Mouse (Mus musculus): ENCODE data around the gene Clrn3. TPM values are rescaled to one million over a fixed set of nuclear protein-coding genes. Genes with fewer than 3 reads are reported as not detected.
"Not testable (repeated sequence)": the region's sequence is repeated elsewhere in the genome, so short reads cannot be mapped to it uniquely, and the experiment has no call there.

The Clrn3 gene
- total RNA-seq, 2 experiments from 2014 or later = not detected

DNA sequence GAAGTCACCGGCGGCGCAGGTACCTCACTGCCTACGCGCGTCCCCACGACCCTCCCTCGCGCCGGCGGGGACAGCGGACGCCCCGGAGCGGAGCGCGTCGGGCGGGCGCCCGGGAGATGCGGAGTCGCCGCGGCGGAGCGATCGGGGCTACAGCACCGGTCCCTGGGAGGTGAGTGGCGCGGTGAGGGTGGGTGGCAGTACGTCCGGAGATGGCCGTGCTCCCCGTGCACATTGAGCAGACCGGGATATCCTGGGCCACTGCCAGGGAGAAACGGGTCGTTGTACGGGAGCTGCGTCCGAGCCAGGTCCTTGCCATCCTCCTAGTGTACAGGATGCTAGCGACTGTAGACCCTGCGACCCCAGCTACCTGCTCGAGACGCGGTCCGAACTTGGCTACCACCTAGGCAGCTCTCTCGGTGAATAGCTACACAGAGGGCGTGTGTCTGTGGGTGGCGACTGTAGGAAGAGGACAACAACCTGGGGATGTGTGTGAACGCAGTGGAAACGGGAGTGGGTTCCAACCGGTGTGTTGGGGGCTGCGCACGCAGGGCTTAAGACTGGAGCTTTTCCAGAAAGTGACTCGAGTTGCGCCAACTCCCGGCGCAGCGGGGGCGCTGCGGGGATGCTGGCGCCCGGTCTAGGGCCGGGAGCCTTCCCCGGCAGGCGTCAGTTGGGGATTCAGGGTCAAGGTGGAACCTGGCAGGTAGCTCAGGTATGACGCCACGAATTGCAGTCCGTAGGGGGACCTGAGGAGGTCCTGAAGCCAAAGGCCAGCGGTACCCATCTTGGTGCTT, 9.7 kb upstream of the Clrn3 start:
- peak; percentile 51 to 52 for DNase-seq (ENCODE audit: low spot score in 2 of 2)

DNA sequence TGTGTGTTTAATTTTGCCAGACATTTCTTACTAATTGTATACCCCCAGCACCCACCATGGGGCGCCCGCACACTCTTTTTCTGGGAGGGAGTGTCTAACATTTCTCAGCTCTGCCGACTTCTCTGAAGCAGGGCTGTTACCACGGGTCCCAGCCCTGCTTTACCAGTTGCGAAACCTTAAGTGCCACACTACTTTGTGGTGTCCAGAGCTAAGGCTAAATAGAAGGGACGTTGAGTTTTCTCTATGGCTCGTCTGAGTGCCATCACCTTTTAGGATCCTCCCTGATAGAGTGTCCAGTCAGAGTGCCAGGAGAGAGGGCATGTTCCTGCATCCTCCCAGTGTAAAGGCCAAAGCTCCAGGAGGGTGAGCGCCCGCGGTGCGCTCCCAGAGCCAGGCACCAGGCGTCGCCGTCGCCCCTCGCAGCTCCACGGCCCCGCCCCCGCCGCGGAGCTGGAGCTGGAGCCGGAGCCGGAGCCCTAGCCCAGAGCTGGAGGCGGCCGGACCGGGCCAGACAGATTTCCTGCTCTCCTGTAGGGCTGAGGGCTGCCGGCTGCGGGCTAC, 9.0 kb upstream of the Clrn3 start, which contains the start of gene Ptpre:
Ptpre (plus strand) TSS at position 141 of the 561 bp plus-strand sequence.
- DNase-seq (ENCODE audit: low spot score in 2 of 2) = peak; percentile 85 to 88
- intact Hi-C loops (cut with DNase I) = loop anchor here (2.0 to 5.0 kb wide), 2 partner anchors 95 to 131 kb away; no protein-coding TSS in a partner anchor

More for the DNA sequence above, 9.7 kb upstream of the Clrn3 start:
- intact Hi-C loops (cut with DNase I) = loop anchor here (2.0 to 5.0 kb wide), 2 partner anchors 94 to 131 kb away; no protein-coding TSS in a partner anchor

DNA sequence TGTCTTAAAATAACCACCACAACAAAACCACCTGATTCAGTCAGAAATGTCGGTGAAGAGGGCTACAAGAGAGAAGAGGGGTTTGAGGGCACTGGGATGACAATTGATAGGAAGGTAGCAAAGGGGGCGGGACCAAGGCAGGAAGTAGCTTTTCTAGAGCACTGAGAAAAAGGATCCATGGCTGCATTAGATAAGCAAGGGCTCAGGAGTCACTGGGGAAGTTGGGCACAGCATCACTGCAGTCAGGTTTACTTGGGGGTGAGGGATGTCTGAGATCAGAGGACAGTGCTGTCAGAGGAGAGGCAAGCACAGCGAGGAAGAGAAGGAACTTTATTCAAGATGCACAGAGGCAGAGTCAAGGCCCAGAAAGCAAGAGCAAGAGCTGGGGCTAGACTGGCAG, 7.5 kb upstream of the Clrn3 start:
- intact Hi-C loops (cut with DNase I) = loop anchor here (2.0 to 5.0 kb wide), 2 partner anchors 96 to 133 kb away; no protein-coding TSS in a partner anchor
- no peak for DNase-seq (ENCODE audit: low spot score in 2 of 2)

DNA sequence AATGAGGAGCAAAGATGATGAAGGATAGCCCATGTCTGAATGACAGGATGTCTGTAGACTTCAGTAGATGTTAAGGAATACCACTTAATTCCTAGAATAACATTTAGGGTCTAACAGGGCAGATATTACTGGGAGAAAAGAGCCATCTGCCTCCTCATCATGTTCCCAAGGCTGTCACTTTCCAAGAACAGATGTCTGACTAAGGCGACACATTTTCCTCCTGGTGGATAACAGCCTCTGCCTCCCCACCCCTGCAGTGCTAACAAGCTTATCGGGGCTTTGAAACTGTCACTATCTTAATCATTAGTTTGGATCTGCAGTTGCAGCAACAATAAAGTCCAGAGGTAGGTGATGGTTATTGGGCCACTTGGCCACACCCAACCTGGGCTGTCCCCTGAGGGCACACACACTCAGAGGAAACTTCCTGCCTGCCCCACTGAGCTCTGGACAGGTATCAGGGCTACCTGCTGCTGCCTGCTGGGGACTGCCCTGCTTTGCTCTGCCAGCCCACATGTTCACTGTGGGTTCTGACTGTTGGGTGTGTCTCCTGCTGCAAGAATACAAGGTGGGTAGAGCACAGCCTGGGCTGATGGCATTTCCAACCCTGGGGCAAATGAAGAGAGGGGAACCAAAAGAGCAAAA, 6.2 kb upstream of the Clrn3 start:
- intact Hi-C loops (cut with DNase I) = loop anchor here (5.0 kb wide), 1 partner anchor 98 kb away; no protein-coding TSS in a partner anchor
- no peak for DNase-seq (ENCODE audit: low spot score in 2 of 2)

DNA sequence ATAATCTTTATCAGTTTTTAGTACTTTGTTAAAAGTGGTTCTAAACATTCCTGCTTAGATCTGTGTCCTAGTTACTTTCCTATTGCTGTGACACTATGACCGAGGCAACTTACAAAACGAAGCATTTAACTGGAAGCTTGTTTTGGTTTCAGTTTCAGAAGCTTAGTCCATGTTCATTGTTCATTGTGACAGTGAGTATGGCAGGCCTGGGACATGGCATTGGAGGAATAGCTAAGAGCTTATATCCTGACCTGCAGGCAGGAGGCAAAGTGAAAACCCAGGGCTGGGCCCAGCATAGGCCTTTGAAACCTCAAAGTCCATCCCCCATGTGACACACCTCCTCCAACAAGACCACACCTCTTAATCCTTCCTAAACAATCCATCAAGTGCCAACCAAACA, 614 bp upstream of the Clrn3 start:
- intact Hi-C loops (cut with DNase I) = no loop called here
- no peak for DNase-seq (ENCODE audit: low spot score in 2 of 2)

DNA sequence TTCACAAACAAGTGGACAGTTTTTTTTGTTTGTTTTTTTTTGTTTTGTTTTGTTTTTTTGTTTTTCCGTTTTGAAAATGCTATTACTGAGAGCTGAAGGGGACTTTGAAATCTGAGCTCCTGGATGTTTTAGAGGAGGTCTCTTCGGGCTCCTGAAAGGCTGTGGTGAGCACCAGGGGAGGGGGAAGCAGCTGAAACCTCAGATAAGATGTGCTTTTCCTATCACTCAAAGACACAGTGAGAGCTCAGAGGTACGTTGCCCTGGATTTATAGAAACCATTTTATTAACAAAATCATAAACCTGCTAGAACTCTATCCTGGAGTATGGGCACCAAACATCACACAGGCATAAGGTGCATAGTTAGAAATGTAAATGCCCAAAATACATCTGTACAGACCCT, 1.3 kb downstream of the Clrn3 start:
- DNase-seq (ENCODE audit: low spot score in 2 of 2) = no peak
- intact Hi-C loops (cut with DNase I) = no loop called here

DNA sequence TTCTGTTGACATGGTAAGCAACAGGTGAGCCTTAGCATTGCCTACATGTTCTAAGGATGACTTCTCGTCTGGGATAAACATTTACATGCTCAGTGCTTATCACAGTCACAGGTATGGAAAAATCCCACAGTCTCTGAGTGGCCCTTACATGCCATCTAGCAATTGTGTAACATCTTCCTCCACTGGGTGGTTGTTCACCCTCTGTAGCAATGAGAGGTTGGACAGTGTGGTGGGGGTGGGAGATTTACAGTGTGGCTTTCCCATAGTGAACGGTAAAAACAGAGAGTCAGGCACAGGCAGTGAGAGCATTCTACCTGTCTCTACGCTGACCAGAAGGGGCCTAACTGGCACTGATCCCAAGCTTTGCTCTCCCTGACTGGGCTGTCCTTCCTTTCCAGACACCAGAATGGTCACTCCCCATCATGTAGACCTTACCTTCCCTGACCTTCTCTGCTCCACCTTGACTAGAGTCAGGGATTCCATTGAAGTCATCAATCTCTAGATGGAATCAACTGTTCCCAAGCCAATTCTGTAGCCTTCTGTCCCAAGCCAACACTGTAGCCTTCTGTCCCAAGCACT, 1.8 kb downstream of the Clrn3 start:
- no peak for DNase-seq (ENCODE audit: low spot score in 2 of 2)

DNA sequence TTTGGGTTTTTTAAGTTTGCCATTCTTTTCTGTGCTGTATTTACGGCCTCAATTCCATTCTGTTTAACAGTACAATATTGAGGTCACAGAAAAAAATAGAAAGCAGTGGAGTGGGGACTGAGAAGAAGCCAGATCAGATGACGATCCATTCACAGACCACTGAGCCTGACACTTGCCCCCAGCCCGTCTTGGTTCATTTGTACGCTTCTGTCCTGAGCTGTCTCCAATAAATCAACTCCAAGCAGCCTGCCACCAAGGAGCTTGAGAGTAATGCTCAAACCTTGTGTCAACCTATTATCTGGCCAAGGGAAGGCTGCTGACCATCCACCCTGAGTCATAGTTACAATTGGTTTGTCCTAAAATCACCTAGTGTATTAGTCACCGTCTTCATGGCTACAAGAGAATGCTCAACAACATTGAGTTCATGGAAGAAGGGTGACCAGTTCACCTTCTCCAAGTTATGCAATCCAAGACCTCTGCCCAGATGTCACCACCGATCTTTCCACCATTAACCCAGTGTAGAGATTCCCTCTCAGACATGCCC, 4.0 kb downstream of the Clrn3 start:
- intact Hi-C loops (cut with DNase I) = no loop called here
- DNase-seq (ENCODE audit: low spot score in 2 of 2) = no peak

More for the DNA sequence above, 1.8 kb downstream of the Clrn3 start:
- intact Hi-C loops (cut with DNase I) = no loop called here

DNA sequence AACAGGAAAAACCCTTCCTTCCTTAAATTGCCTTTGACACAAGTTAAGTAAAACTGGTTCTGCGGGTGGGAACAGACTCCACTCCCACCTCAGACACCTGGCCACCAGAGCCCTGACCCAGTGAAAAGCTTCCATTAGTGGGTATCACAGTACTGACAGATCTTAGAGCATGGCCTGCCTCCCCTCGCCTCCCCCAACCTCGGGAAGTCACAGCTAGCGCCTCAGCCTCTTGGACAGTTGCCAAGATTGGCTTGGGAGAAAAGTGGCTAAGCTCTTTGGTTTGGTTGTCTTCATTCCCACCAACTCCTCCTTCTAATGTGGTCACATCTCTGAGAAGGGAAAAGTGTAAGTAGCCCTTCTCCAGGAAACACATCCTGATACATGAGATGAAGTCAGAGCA, 4.5 kb downstream of the Clrn3 start:
- intact Hi-C loops (cut with DNase I) = no loop called here
- no peak for DNase-seq (ENCODE audit: low spot score in 2 of 2)

DNA sequence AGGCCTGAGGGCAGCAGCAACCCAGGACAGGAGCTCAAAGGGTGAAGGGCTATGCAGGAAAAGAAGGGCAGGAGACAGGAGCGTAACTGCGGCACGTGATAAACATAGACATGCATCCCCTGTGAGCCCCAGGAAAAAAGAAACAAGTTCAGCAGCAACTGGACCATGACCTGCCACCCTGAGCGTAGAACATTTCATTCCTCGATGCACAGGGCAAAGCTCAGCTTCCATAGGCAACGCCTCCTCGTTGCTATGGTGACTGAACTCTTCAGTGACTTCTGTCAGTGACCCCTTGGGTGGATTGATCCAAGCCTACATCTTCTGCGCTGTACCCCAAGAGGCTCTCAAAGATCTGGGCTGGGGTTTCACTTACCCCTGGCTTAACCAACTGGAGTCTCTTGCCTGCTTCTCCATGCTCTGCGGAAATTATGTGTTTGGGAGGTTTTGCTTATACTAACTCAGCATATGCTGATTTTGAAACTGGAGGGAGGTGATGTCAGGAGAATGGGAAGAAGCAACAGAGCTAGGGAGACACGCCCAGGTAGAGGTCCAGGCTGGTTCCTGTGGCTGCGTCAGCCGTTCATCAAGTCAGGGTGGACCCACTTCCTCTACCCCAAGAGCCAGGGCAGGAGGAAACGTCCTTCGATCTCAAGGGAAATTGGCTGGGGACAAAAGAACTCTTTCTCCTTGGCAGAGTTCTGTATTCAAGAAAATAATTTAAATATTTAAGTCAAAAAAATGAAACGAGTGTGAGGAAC, 6.5 kb downstream of the Clrn3 start:
- no peak for DNase-seq (ENCODE audit: low spot score in 2 of 2)
- intact Hi-C loops (cut with DNase I) = no loop called here

DNA sequence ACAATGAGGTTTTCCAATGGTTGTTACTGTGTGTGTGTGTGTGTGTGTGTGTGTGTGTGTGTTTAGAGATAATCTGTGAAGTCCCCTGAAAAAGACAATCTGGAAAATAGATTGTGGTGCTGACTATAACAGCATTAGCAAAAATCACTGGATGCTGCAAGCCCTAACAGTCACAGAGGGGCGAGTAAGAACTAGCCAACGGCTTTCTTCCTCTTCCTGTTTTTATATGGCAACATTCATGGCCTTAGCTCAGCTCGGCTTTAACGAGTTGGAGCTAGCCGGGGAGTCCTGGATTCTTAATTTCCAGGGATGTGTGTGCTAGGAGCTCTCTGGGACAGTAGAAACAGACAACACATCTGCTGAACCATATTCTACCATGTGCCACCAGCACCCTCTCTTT, 8.2 kb downstream of the Clrn3 start:
- DNase-seq (ENCODE audit: low spot score in 2 of 2) = no peak
- intact Hi-C loops (cut with DNase I) = no loop called here

DNA sequence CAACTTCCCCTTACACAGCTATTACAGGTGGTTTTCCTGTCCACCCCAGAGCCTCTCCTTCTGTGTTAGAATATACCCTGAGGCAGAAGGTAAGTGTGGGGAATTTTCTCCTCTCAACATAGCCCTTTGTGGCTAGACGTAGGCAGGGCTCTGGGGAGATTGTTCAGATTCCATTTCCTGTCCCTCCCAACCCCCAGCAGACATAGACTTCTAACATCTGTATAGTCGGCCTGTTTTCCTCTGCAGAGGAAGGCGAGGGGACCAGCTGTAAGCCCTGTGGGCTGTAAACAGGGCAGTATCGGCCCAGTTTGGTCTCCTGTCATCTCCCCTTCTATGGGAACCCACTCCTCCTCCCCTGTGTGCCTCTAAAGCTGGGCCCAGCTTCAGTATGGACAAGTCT, 11.3 kb downstream of the Clrn3 start:
- DNase-seq (ENCODE audit: low spot score in 2 of 2) = no peak
- intact Hi-C loops (cut with DNase I) = no loop called here

DNA sequence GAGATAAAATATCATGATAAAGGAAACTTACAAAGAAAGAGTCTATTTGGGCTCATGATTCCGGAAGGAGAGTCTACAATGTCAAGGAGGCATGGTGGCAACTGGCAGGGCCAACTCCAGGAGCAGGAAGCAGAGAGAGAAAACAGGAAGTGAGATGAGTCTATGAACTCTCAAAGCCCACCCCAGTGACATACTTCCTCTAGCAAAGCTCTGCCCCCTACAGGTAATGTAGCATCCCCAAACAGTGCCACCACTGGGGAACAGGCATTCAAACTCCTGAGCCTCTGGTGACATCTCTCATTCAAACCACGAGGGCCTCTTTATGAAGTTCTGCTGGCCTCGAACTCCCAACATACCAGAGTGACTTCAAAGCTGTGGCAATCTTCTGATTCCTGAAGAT, 16.7 kb downstream of the Clrn3 start:
- intact Hi-C loops (cut with DNase I) = no loop called here
- DNase-seq (ENCODE audit: low spot score in 2 of 2) = no peak

DNA sequence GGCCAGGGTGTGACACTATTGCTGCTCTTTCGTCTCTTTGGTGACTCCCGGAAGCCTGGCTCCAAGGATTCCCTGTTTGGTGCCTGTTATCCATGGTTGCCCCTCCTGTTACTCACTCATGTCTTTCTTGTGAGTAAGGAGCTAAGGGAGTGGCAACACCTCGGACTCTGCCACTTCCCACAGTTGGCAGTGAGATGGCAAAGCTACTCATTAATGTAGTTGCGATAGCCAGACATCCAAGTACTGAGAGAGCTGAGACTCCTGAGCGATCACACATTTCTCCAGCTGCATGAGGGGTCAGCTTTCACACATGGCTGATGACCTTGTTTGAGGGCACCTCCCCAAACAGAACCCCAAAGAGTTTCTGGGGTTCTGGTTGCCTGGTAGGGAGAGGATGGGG, 18.0 kb downstream of the Clrn3 start:
- intact Hi-C loops (cut with DNase I) = no loop called here
- DNase-seq (ENCODE audit: low spot score in 2 of 2) = no peak

DNA sequence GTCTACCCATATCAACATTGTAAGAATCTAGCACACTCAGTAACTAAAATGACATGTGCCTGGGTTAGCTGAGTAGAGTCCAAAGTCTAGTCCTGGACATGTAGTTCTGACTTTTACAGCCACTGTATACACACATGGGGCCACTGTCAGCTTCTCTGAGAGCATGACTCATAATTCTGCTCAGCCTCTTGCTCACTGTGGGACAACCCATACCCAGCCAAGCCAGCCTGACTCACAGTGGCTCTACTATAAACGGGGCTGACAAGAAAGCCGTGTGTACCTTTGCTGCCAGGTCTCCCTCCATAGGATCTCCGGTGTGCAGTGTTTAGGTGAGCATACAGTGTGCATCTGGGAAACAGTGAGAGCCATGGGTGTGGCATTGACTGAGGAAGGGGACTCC, 19.2 kb downstream of the Clrn3 start:
- intact Hi-C loops (cut with DNase I) = no loop called here
- DNase-seq (ENCODE audit: low spot score in 2 of 2) = no peak

DNA sequence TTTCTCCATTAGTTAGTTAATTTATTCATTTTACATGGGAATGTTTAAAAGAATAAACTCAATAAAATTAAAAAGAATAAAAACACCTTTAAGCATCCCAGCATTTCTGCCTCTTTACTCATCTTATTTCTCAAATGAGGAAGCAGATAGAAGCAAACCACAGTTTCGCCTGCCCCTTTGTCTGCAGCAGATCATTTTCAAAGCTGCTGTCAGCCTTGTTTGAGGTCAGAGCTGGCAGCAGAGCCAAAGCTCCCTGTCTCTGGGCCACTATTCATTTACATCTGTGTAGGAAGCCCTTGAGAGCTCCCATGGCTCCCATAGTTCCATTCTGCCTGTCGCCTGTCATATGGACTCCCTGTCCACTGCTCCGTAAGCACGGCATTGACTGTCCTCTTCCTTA, 19.9 kb downstream of the Clrn3 start:
- intact Hi-C loops (cut with DNase I) = no loop called here
- no peak for DNase-seq (ENCODE audit: low spot score in 2 of 2)

DNA sequence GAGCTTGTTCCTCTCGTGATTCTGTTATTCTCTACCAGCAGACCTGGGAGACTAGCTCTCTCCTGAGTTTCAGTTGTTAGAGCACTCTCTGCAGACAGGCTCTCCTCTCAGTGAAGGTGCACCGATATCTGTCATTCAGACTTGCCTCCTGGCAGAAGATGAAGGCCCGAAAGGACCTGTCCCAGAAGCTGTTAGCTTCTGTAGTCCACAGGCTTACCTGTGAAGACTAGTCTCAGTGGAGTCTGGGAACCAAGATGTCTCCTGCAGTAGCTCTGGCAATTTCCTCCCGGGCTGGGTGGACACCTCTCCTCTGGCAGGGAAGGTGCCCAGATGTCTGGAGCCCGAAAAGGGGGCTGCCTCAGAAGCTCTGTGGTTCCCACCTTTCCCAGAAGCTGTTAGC, 21.9 kb downstream of the Clrn3 start:
- intact Hi-C loops (cut with DNase I) = not testable (repeated sequence)

DNA sequence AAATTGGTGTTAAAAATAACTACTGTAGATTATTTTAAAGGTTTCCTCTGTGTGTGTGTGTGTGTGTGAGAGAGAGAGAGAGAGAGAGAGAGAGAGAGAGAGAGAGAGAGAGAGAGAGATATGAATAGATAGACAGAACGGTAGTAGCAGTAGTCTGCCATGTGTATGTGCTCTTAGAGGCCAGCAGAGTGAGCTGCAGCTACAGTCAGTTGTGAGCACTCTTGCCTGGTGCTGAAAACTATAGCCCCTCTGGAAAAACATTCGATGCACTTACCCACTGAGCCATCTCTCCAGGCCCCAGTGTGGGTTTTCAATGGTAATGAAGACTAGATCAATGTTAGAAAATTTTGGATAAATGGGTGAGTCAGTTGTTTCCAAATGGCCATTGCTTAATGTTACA, 29.1 kb downstream of the Clrn3 start:
- no peak for DNase-seq (ENCODE audit: low spot score in 2 of 2)
- intact Hi-C loops (cut with DNase I) = loop anchor here (5.0 kb wide), 1 partner anchor 238 kb away; no protein-coding TSS in a partner anchor

More for the DNA sequence above, 21.9 kb downstream of the Clrn3 start:
- not testable (repeated sequence) for DNase-seq (ENCODE audit: low spot score in 2 of 2)

All from left cerebral cortex, postnatal 14 days (tissue).